Mouse (Mus musculus) heart, embryonic 16.5 days (tissue): ENCODE measurements around the gene Serpina1f. TPM values are rescaled to one million over a fixed set of nuclear protein-coding genes. Genes with fewer than 3 reads are reported as not detected.
"Not testable (repeated sequence)": the region's sequence is repeated elsewhere in the genome, so short reads cannot be mapped to it uniquely, and the experiment has no call there.

Experiments
- ATAC-seq: fragments of 200-750 bp; cut with Nextera tagmentation; replicated peaks from 2 replicates; pipeline ENCODE4 v1.8.0; 2017; ENCODE audit warnings: moderate number of reproducible peaks; ENCODE audit not compliant: insufficient read depth, low FRiP score; ENCODE audit errors: extremely low read depth
- H3K27ac ChIP-seq: fragments of 300-500 bp; sonication (generic); 2 replicates; pipeline ENCODE4 v1.5.1; 2014; ENCODE audit warnings: mild to moderate bottlenecking, low read length, control low read depth, moderate library complexity
- H3K27me3 ChIP-seq: fragments of 300-500 bp; sonication (generic); 2 replicates; pipeline ENCODE4 v1.6.1; 2014; ENCODE audit warnings: low read length, mixed read lengths; ENCODE audit not compliant: control insufficient read depth, insufficient read depth
- H3K36me3 ChIP-seq: fragments of 300-500 bp; sonication (generic); 2 replicates; pipeline ENCODE4 v1.6.1; 2014; ENCODE audit not compliant: control insufficient read depth, insufficient read depth
- H3K4me1 ChIP-seq: fragments of 300-500 bp; sonication (generic); 2 replicates; pipeline ENCODE4 v1.6.1; 2014; ENCODE audit warnings: low read length, mixed read lengths; ENCODE audit not compliant: control insufficient read depth, insufficient read depth
- H3K4me2 ChIP-seq: fragments of 300-500 bp; sonication (generic); 2 replicates; pipeline ENCODE4 v1.6.1; 2014; ENCODE audit warnings: low read depth, mild to moderate bottlenecking, control low read depth, low read length
- H3K4me3 ChIP-seq: fragments of 300-500 bp; sonication (generic); 2 replicates; pipeline ENCODE4 v1.5.1; 2014; ENCODE audit warnings: mild to moderate bottlenecking, control low read depth, low read length
- H3K9ac ChIP-seq: fragments of 300-500 bp; sonication (generic); 2 replicates; pipeline ENCODE4 v1.6.1; 2014; ENCODE audit warnings: low read length, control low read depth
- H3K9me3 ChIP-seq: fragments of 300-500 bp; sonication (generic); replicated peaks from 2 replicates; pipeline ENCODE4 v1.6.1; 2016; ENCODE audit warnings: low read length; ENCODE audit not compliant: control insufficient read depth
- WGBS: fragments of 180-500 bp; shearing (Covaris S2); extraction: QIAGEN DNeasy Blood & Tissue Kit; methylation state at CpG from one replicate; pipeline ENCODE4 v1.1.7; 2014; 5-methylcytosine and 5-hydroxymethylcytosine counted together
- polyA plus RNA-seq: library from polyadenylated mRNA; unstranded; fragments of >200 nt; fragmentation: Nextera tagmentation; extraction: Ambion mirVana; gene quantifications from 2 replicates; pipeline ENCODE4 v1.2.1, GENCODE M21; 2015

Gene Serpina1f
- polyA plus RNA-seq = not detected in 2 replicates

DNA sequence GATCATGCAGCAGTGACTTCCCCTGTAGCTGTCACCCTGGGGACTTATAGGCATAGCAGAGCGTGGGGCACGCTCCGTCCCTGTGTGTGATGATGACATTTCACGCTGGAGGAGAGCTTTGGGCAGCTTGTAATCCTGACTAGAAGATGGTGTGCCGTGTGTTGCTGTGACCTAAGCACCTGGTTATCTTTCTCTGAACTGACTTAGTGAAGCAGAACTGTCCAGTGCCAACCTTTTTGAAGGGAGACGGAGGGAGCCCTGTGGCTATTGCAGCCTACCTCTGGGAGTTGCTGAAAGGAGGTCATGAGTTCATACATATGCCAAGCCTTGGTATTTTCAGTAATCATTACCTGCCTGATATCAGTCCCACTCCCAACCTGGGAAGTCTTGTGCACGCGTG, at the start of gene Serpina1f:
Serpina1f (minus strand) TSS at position 101 of the 400 bp plus-strand sequence.
- ATAC-seq = no peak
- no peak within 1 kb of the TSS for H3K4me2 ChIP-seq
- WGBS = 79% methylated on average over 8 of the region's 8 CpGs

DNA sequence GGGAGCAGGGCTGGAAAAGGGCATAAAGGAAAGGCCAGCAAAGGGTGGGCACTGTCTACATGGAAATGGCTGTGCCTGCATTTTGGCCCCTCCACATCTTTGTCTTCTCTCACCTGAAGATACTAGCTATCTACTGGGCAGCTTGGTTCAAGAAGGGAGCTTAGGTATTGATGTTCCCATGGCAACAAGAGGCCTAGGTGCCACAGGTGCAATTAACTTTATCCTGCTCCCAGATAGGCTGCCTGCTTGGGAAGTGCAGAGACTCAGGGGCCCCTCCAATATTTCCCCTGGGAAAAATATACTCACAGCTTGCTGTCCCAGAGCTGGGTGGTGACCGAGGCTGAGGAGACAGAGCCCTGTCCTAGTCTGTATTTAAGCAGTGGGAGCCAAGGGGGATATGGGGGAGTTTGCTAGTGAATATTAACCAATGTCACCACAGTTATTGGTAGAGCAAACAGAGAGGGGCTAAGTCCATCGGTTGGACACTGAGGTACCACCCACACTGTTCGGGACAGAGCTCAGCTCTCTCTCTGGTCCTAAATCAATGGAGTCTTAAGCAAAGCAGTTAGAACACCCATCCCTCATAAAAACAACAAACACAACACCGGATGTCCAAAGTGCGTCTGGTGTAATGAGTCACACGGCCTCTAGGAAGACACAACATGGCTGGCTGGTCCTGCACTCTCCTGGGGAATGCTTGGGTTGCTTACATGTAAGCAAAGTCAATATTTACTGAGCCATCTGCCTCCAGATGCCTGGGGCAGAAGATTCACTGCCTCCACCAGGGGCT, 42.7 kb upstream of the Serpina1f start:
- H3K27ac ChIP-seq, H3K4me3 ChIP-seq, H3K4me1 ChIP-seq, H3K4me2 ChIP-seq, ATAC-seq, H3K9ac ChIP-seq, H3K27me3 ChIP-seq, H3K9me3 ChIP-seq, H3K36me3 ChIP-seq: not testable (repeated sequence)
- WGBS = 77% methylated on average over 5 of the region's 6 CpGs

More for the DNA sequence above, at the start of gene Serpina1f:
- no peak within 1 kb of the TSS for H3K4me3 ChIP-seq
- H3K36me3 ChIP-seq = no peaks in the 10 kb centered on the region
- H3K9me3 ChIP-seq = no peaks in the 10 kb centered on the region
- H3K27ac ChIP-seq = no peak within 1 kb of the TSS
- H3K4me1 ChIP-seq = no peaks in the 10 kb centered on the region
- H3K27me3 ChIP-seq = no peaks in the 10 kb centered on the region
- H3K9ac ChIP-seq = no peak within 1 kb of the TSS

DNA sequence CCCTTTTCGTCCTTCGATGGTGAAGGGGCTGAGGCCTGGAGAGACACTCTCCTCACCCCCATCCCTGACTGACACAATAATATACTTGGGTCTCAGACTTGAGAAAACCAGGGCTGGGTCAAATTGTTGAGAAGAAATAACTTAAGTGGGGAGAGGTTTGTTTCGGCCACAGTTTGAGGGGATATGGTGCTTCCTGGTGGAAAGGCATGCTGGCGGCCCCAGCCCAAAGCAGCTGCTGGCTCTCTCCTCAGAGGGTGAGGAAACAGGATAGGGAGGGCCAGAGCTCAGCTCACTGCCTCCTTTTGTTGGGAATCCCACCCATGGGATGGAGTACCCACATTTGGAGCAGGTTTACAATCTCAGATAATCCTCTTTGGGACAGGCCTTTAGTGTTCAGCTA, 40.2 kb upstream of the Serpina1f start:
- H3K27me3 ChIP-seq, ATAC-seq, H3K36me3 ChIP-seq, H3K4me3 ChIP-seq, H3K9me3 ChIP-seq, H3K27ac ChIP-seq, H3K4me2 ChIP-seq, H3K4me1 ChIP-seq, H3K9ac ChIP-seq: not testable (repeated sequence)
- 79% methylated on average over 4 of the region's 4 CpGs for WGBS

- not testable (repeated sequence) for H3K9ac ChIP-seq, ATAC-seq, H3K9me3 ChIP-seq, H3K27ac ChIP-seq, H3K4me1 ChIP-seq, H3K36me3 ChIP-seq, H3K4me2 ChIP-seq, H3K4me3 ChIP-seq, H3K27me3 ChIP-seq
- 77% methylated on average over 4 of the region's 4 CpGs for WGBS
Measured at GRCm38 (mm10) chr12:103735101-103735500, 39.8 kb upstream of the Serpina1f start.

DNA sequence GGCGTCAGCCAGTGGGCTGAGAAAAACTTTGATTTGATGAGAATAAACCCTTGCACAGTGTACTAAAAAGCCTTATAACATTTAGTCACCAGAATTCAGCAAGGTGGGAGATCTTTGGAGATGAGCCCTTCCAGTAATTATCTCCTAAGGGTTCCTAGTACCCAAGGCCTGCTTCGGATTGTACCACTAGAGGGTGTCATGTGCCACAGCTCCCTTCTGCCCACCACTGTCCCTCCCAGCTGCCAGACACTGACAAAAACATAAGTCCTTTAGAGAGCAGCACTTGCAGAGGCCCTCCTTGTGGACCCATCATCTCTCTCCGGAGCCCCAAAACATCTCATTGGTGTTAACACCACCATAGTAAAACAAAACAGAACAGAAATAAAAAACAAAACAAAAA, 16.2 kb upstream of the Serpina1f start:
- WGBS = 63% methylated on average over 3 of the region's 3 CpGs
- Histone ChIP-seq H3K36me3 (no peaks in the 10 kb centered on the region), H3K4me1 (no peaks in the 10 kb centered on the region), H3K4me3 (no peak overlapping the region), H3K4me2 (no peak overlapping the region), H3K27me3 (no peaks in the 10 kb centered on the region), H3K27ac (no peak overlapping the region), H3K9ac (no peak overlapping the region), H3K9me3 (no peaks in the 10 kb centered on the region)
- no peak for ATAC-seq

DNA sequence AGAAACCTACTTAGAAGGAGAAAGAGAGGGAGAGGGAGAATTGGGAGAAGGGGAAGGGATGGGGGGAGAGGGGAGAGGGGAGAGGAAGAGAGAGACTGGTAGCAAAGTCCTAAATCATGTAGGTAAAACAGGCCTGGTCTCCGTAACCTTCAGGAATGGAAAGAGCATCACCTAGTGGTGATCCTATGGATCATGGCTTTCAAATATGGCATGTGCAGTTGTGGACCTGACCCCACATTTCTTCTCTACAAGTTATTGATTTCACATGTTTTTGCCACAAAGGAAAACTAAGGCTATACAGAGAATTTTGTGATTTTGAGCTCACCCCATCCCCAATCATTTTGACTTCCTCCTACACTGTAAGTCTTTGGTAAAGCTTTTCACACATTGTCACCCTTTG, 15.1 kb upstream of the Serpina1f start:
- WGBS = 50% methylated on average over 1 of the region's 1 CpGs
- H3K4me2 ChIP-seq = no peak overlapping the region
- H3K4me3 ChIP-seq = no peak overlapping the region
- H3K4me1 ChIP-seq = no peaks in the 10 kb centered on the region
- no peaks in the 10 kb centered on the region for H3K27me3 ChIP-seq
- H3K9me3 ChIP-seq = no peaks in the 10 kb centered on the region
- no peak overlapping the region for H3K9ac ChIP-seq
- no peaks in the 10 kb centered on the region for H3K36me3 ChIP-seq
- no peak overlapping the region for H3K27ac ChIP-seq
- ATAC-seq = no peak

DNA sequence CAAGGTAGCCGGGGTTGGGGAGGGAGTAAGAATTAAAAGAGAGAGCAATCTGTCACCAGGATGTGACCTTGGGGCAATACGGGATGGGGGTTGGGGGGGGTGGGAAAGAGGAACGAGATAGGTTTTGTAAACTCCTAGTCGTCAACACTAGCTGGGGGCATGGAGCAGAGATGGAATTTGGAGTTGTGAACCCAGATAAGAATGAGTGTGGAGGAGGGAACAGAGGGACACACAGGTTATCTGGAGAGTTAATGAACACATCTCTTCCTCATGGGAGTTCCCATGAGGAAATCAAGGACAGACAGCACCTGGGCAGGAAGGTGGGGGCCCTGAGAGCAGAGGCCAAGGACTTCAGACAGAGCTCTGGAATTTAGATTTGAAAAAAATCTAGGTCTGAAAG, 10.8 kb upstream of the Serpina1f start:
- no peak for ATAC-seq
- no peaks in the 10 kb centered on the region for H3K9me3 ChIP-seq
- 25% methylated on average over 4 of the region's 4 CpGs for WGBS

DNA sequence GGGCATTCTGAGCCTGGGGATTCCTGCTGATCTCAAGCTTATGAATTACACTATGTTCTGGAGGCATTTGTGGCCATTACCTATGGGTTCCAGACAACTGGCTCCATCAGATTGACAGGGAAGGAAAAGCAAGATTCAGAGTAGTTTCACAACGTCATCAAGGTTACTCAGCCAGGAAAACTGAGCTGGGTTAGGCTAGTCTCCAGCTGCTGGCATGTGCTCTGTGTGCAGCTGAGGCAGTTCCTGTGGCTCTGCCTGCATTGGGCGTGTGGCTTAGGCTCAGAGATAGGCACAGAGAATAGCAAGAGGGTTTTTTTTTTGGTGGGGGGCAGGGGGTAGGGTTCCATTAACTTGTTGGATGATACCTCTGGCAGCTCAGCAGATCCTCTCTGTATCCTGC, 10.2 kb upstream of the Serpina1f start:
- Histone ChIP-seq H3K9me3 (no peaks in the 10 kb centered on the region), H3K27me3 (no peaks in the 10 kb centered on the region), H3K4me2 (no peak overlapping the region), H3K27ac (no peak overlapping the region), H3K36me3 (no peaks in the 10 kb centered on the region), H3K4me3 (no peak overlapping the region), H3K9ac (no peak overlapping the region), H3K4me1 (no peaks in the 10 kb centered on the region)
- WGBS = 53% methylated on average over 2 of the region's 2 CpGs
- no peak for ATAC-seq

More for the DNA sequence above, 10.8 kb upstream of the Serpina1f start:
- Histone ChIP-seq H3K36me3 (no peaks in the 10 kb centered on the region), H3K9ac (no peak overlapping the region), H3K4me2 (no peak overlapping the region), H3K4me1 (no peaks in the 10 kb centered on the region), H3K27ac (no peak overlapping the region), H3K4me3 (no peak overlapping the region), H3K27me3 (no peaks in the 10 kb centered on the region)

- no peak overlapping the region for H3K4me3 ChIP-seq
- 86% methylated on average over 4 of the region's 4 CpGs for WGBS
- H3K36me3 ChIP-seq = no peaks in the 10 kb centered on the region
- no peaks in the 10 kb centered on the region for H3K4me1 ChIP-seq
- H3K4me2 ChIP-seq = no peak overlapping the region
- no peaks in the 10 kb centered on the region for H3K27me3 ChIP-seq
- H3K9ac ChIP-seq = no peak overlapping the region
- no peak for ATAC-seq
- no peak overlapping the region for H3K27ac ChIP-seq
- H3K9me3 ChIP-seq = no peaks in the 10 kb centered on the region
Measured at GRCm38 (mm10) chr12:103700144-103700750, 4.9 kb upstream of the Serpina1f start.
